Mouse (Mus musculus): ENCODE results near the gene Tars2. TPM values are rescaled to one million over a fixed set of nuclear protein-coding genes. Genes with fewer than 3 reads are reported as not detected.
A peak's percentile ranks its signal among the peaks of the same experiment; 100 is the strongest.

Gene Tars2
- polyA plus RNA-seq, 1 experiment from 2014 or later, result 16.5 TPM

- H3K4me3 ChIP-seq (ENCODE audit: inconsistent target), result no peak overlapping the region
- no peaks in the 10 kb centered on the region for H3K36me3 ChIP-seq (ENCODE audit: inconsistent target)
- H3K27ac ChIP-seq, result no peak overlapping the region
- 46% methylated on average over 9 of the region's 9 CpGs for WGBS (ENCODE audit: missing documents)
- H3K79me2 ChIP-seq (ENCODE audit: inconsistent target), result no peaks in the 10 kb centered on the region; the same call in 1 of the 2 replicates
Observed at GRCm38 (mm10) chr3:95758467-95759218, 1.4 kb downstream of the Tars2 start.

GRCm38 (mm10) chr3:95756808-95757207 lies 3.2 kb downstream of the Tars2 start:
- Histone ChIP-seq H3K79me2 (ENCODE audit: inconsistent target) (no peaks in the 10 kb centered on the region; the same call in 1 of the 2 replicates), H3K27ac (no peak overlapping the region), H3K36me3 (ENCODE audit: inconsistent target) (no peaks in the 10 kb centered on the region), H3K4me3 (ENCODE audit: inconsistent target) (no peak overlapping the region)
- WGBS (ENCODE audit: missing documents), result 87% methylated on average over 2 of the region's 2 CpGs

DNA sequence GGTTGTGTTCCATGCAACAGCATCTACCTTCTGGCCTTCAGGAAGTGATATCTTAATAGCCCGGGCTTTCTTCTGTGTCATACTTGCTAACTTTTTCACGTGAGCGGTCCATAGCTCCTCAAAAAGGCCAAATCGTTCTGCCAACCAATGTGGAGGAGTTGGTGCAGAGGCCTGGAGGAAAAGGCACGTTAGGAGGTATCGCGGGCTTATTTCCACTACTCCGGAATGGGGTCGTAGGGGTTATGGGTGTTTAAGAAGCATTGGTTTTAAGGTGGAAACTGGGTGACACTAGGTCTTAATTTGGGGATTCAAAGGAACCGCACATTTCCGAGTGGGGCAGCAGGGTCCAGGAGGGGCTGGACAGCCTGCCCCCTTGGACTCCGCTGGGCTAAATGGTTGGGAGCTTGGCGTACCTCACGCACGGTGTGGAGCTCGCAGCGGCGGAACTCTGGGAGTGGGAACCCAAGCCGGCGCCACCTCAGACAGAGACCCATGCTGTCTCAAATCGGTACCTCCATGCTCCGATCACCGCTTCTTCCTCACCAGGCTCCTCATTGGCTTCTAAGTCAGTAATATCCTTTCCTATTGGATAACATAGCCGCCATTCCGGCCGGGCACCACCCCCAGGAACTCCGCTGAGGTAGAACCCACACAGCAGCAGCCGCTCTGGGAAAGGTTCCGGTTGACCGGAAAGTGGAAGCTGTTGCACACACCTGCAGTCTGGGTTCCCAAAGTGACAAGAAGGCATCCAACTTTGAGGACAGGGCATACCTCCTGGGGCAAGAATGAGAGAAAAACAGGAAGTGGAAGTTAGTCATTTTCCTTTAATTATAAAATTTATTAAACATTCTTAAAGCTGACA lies 5.4 kb downstream of the Tars2 start:
- Histone ChIP-seq H3K79me2 (ENCODE audit: inconsistent target) (no peaks in the 10 kb centered on the region; the same call in 1 of the 2 replicates), H3K4me3 (ENCODE audit: inconsistent target) (peak overlapping the region; percentile 76)
- 1% methylated on average over 30 of the region's 30 CpGs for WGBS (ENCODE audit: missing documents)

GRCm38 (mm10) chr3:95752935-95753334 lies 7.1 kb downstream of the Tars2 start:
- H3K27ac ChIP-seq, result no peak overlapping the region
- H3K79me2 ChIP-seq (ENCODE audit: inconsistent target), result no peaks in the 10 kb centered on the region; the same call in 1 of the 2 replicates
- no peak overlapping the region for H3K4me3 ChIP-seq (ENCODE audit: inconsistent target)
- peaks cover 37% of the 10 kb centered on the region for H3K36me3 ChIP-seq (ENCODE audit: inconsistent target)
- 100% methylated on average over 3 of the region's 3 CpGs for WGBS (ENCODE audit: missing documents)

More for the DNA sequence above, 5.4 kb downstream of the Tars2 start:
- H3K27ac ChIP-seq, result peak overlapping the region; percentile 46
- H3K36me3 ChIP-seq (ENCODE audit: inconsistent target), result peaks cover 21% of the 10 kb centered on the region

DNA sequence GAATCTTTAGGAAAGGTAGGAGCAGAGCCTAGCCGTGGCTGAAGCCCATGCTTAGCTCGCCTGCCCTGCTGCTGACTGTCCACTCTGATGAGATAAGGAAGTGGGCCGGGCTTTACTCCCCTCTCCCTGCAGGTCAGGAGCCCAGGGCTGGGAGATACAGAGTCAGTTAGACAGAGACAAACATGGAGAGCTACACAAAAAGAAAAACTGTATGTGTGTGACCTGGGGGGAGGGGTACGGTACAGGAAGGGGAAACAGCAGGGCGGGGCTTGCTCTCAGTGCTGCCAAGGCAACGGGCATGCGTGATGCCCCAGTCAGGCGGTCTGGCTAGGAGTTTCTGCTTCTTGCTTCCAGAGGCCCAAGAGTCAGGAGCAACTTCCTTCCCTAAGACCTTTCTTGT lies 19.6 kb downstream of the Tars2 start:
- Histone ChIP-seq H3K36me3 (ENCODE audit: inconsistent target) (peaks cover 30% of the 10 kb centered on the region), H3K27ac (peak overlapping the region; percentile 67), H3K4me3 (ENCODE audit: inconsistent target) (no peak overlapping the region), H3K79me2 (ENCODE audit: inconsistent target) (no peaks in the 10 kb centered on the region)
- 35% methylated on average over 8 of the region's 8 CpGs for WGBS (ENCODE audit: missing documents)

- Histone ChIP-seq H3K36me3 (ENCODE audit: inconsistent target) (peaks cover 21% of the 10 kb centered on the region), H3K27ac (peak within 1 kb of the TSS; percentile 67), H3K79me2 (ENCODE audit: inconsistent target) (no peaks in the 10 kb centered on the region), H3K4me3 (ENCODE audit: inconsistent target) (no peak within 1 kb of the TSS; the same call in 1 of the 2 replicates)
- 63% methylated on average over 7 of the region's 7 CpGs for WGBS (ENCODE audit: missing documents)
Observed at GRCm38 (mm10) chr3:95739353-95740104, 20.5 kb downstream of the Tars2 start, which contains the start of gene Ecm1. Gene Ecm1 (minus strand): TSS chr3:95739569.

DNA sequence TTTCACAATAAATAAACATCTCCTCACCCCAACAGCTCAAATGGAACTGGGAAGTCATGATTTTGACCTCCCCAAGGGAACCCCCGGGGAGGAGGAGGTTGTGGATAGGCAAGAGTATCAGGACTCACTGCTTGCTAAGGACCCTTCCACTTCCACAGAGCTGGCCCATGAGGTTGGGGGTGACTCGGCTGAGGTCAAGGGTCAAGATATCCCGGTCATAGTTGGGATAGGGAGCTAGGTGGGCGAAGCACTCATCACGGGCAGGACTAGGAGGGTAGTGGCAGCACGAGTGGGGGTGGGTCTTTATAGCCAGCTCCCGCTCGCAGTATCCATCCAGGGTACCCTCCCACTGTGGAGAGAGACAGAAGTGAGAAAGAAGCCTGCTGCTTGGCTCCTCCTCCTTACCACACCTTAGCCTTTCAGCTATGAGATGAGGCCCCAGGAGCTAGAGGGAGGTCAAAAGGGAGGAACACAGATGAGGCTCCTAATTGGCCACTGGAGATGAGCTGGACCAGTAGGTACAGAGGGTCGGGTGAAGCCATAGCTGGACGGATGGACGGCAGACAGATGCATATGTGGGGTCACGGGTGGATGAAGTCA lies 24.8 kb downstream of the Tars2 start:
- 91% methylated on average over 12 of the region's 12 CpGs for WGBS (ENCODE audit: missing documents)

GRCm38 (mm10) chr3:95734092-95734702 lies 25.8 kb downstream of the Tars2 start:
- no peaks in the 10 kb centered on the region for H3K79me2 ChIP-seq (ENCODE audit: inconsistent target)
- no peak overlapping the region for H3K4me3 ChIP-seq (ENCODE audit: inconsistent target)
- H3K27ac ChIP-seq, result no peak overlapping the region
- 80% methylated on average over 13 of the region's 13 CpGs for WGBS (ENCODE audit: missing documents)
- H3K36me3 ChIP-seq (ENCODE audit: inconsistent target), result peaks cover 7% of the 10 kb centered on the region; the same call in 1 of the 2 replicates

More for the DNA sequence above, 24.8 kb downstream of the Tars2 start:
- Histone ChIP-seq H3K79me2 (ENCODE audit: inconsistent target) (no peaks in the 10 kb centered on the region), H3K4me3 (ENCODE audit: inconsistent target) (no peak overlapping the region), H3K27ac (no peak overlapping the region), H3K36me3 (ENCODE audit: inconsistent target) (peaks cover 7% of the 10 kb centered on the region; the same call in 1 of the 2 replicates)

DNA sequence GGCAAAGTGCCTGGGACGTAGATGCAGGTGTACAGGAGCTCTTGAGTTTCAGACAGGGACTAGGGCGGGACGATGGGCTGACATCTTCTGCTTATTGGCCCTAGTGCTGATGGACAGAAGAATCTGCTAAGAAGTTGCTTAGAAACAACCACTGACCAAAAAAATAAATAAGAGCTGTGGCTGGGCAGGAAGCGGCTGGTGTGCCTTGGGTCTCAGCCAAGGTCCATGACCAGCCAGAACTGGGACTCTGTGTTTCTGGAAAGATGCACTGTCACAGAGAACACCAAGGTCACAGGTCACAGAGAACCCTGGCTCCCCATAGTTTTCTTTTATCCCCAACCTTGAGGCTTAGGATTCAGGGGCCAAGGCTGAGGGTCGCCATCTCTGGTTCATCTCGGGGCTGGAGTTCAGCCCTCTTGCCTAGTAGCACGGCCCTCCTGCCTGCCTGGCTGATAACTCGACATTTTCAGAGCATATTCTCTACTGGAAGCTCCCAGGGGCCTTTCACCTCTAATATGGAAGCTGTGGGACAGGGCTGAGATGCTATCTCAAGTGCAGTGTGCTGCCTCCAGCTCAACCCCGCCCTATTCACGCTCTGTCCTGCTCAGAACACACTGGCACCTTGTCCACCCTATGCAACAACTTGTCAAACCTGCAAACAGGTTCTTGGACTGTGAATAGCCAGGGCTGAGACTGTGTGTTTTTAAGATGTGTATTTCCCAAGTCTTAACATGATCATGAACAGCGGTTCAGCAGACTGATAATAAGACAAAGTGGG lies 27.1 kb downstream of the Tars2 start:
- Histone ChIP-seq H3K27ac (no peak overlapping the region), H3K4me3 (ENCODE audit: inconsistent target) (no peak overlapping the region), H3K79me2 (ENCODE audit: inconsistent target) (no peaks in the 10 kb centered on the region), H3K36me3 (ENCODE audit: inconsistent target) (peaks cover 7% of the 10 kb centered on the region; the same call in 1 of the 2 replicates)
- WGBS (ENCODE audit: missing documents), result 75% methylated on average over 11 of the region's 11 CpGs

DNA sequence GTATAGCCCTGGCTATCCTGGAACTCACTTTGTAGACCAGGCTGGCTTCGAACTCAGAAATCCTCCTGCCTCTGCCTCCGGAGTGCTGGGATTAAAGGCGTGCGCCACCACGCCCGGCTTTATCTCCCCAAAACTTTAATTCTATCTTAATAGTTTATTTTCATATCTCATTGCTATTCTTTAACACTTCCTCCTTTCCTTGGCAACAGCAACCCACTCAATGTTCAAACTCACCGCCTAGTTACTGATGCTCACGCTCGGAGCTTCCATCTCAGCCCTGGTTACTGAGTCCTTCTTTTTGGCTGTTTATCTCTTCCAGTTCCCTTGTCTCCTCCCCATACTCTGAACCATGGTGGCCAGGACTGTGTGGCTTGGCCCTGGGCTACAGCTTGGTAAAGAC lies 27.7 kb downstream of the Tars2 start:
- 93% methylated on average over 9 of the region's 9 CpGs for whole genome bisulfite sequencing (ENCODE audit: missing documents)

DNA sequence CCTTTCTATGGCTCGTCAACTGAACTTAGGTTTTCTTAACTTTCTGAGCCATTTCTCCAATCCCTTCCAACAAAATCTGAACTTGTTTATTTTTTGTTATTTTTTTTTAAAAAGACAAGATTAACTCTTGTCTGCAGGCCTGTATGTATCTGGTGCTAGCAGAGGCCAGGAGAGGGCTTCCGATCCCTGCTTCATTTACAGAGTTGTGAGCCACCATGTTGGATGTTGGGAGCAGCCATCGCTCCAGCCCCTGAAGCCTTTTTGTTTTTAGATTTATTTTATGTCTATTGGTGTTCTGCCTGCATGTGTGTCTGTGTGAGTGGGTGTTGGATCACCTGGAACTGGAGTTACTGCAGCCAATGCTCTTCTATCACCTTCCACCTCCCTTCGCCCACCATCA lies 28.2 kb downstream of the Tars2 start:
- WGBS (ENCODE audit: missing documents), result 98% methylated on average over 4 of the region's 4 CpGs
- Histone ChIP-seq H3K79me2 (ENCODE audit: inconsistent target) (no peaks in the 10 kb centered on the region), H3K4me3 (ENCODE audit: inconsistent target) (no peak overlapping the region), H3K27ac (no peak overlapping the region), H3K36me3 (ENCODE audit: inconsistent target) (peaks cover 7% of the 10 kb centered on the region; the same call in 1 of the 2 replicates)

More for the DNA sequence above, 27.7 kb downstream of the Tars2 start:
- H3K4me3 ChIP-seq (ENCODE audit: inconsistent target), result no peak overlapping the region
- no peaks in the 10 kb centered on the region for H3K79me2 ChIP-seq (ENCODE audit: inconsistent target)
- peaks cover 7% of the 10 kb centered on the region; the same call in 1 of the 2 replicates for H3K36me3 ChIP-seq (ENCODE audit: inconsistent target)
- H3K27ac ChIP-seq, result no peak overlapping the region

GRCm38 (mm10) chr3:95730431-95730830 lies 29.6 kb downstream of the Tars2 start:
- H3K36me3 ChIP-seq (ENCODE audit: inconsistent target), result no peaks in the 10 kb centered on the region
- H3K79me2 ChIP-seq (ENCODE audit: inconsistent target), result no peaks in the 10 kb centered on the region
- WGBS (ENCODE audit: missing documents), result 98% methylated on average over 7 of the region's 7 CpGs
- H3K4me3 ChIP-seq (ENCODE audit: inconsistent target), result no peak overlapping the region
- no peak overlapping the region for H3K27ac ChIP-seq

GRCm38 (mm10) chr3:95728906-95729305 lies 31.1 kb downstream of the Tars2 start:
- Histone ChIP-seq H3K4me3 (ENCODE audit: inconsistent target) (no peak overlapping the region), H3K79me2 (ENCODE audit: inconsistent target) (no peaks in the 10 kb centered on the region), H3K27ac (no peak overlapping the region), H3K36me3 (ENCODE audit: inconsistent target) (no peaks in the 10 kb centered on the region)
- 90% methylated on average over 2 of the region's 2 CpGs for WGBS (ENCODE audit: missing documents)

Data from macrophage (primary cell).